Mouse (Mus musculus) gastrocnemius, adult 2 months (tissue): Measurements from ENCODE around the gene Wwox. TPM values are rescaled to one million over a fixed set of nuclear protein-coding genes. Genes with fewer than 3 reads are reported as not detected.

Experiments
- DNase-seq: peaks from one replicate; pipeline ENCODE4 v3.0.0; 2022
- H3K27ac ChIP-seq: fragments of 200-600 bp; 2 replicates; pipeline ENCODE4 v1.8.1; 2022; ENCODE audit warnings: mild to moderate bottlenecking
- H3K4me3 ChIP-seq: fragments of 200-600 bp; 2 replicates; pipeline ENCODE4 v1.8.1; 2022; ENCODE audit warnings: mild to moderate bottlenecking, moderate library complexity
- CTCF ChIP-seq: fragments of 200-600 bp; IDR thresholded peaks from 2 replicates; pipeline ENCODE4 v1.8.1; 2022; ENCODE audit warnings: antibody characterized with exemption, mild to moderate bottlenecking, moderate library complexity
- intact Hi-C: fragments of 180-260 bp; cut with DNase I; formaldehyde crosslinking; loops from one replicate; pipeline ENCODE4 v1.15.1; 2025
- total RNA-seq, 2 experiments: library from RNA; stranded (reverse); gene quantifications; 2 replicates each; pipeline ENCODE4 v1.2.3; 2021

Gene Wwox
- total RNA-seq, 2 experiments from 2014 or later, result 5.9 to 9.0 TPM

GRCm38 (mm10) chr8:115380017-115380416, 940.6 kb downstream of the Wwox start:
- intact Hi-C loops, result no loop called here
- Histone ChIP-seq H3K4me3 (no peak overlapping the region), H3K27ac (no peak overlapping the region)
- DNase-seq, result no peak
- TF ChIP-seq CTCF, result no peak

- TF ChIP-seq CTCF, result no peak
These were observed 951.6 kb downstream of the Wwox start for GRCm38 (mm10) chr8:115390921-115391504.

GRCm38 (mm10) chr8:115395840-115396239, 956.4 kb downstream of the Wwox start:
- intact Hi-C loops, result no loop called here

More at GRCm38 (mm10) chr8:115390921-115391504, 951.6 kb downstream of the Wwox start:
- DNase-seq, result no peak
- intact Hi-C loops, result no loop called here
- H3K4me3 ChIP-seq, result no peak overlapping the region
- H3K27ac ChIP-seq, result no peak overlapping the region

GRCm38 (mm10) chr8:115397981-115398380, 958.5 kb downstream of the Wwox start:
- H3K27ac ChIP-seq, result no peak overlapping the region
- no peak for DNase-seq
- intact Hi-C loops, result no loop called here
- no peak for TF ChIP-seq CTCF
- no peak overlapping the region for H3K4me3 ChIP-seq

More at GRCm38 (mm10) chr8:115395840-115396239, 956.4 kb downstream of the Wwox start:
- Histone ChIP-seq H3K4me3 (no peak overlapping the region), H3K27ac (no peak overlapping the region)
- TF ChIP-seq CTCF, result peak; percentile 41
- no peak for DNase-seq

GRCm38 (mm10) chr8:115400013-115400720, 960.7 kb downstream of the Wwox start:
- TF ChIP-seq CTCF, result no peak
- DNase-seq, result no peak
- Histone ChIP-seq H3K4me3 (no peak overlapping the region), H3K27ac (no peak overlapping the region)
- intact Hi-C loops, result loop anchor here (5.0 kb wide), 1 partner anchor 182 kb away; no protein-coding TSS in a partner anchor

Other genes starting within 250 kb of the Wwox start
- gene Vat1l, start 234.0 kb upstream of the Wwox start, total RNA-seq, result under 1 TPM; 0.45 to 0.69 TPM
- not detected for gene Clec3a, start 21.6 kb upstream of the Wwox start, total RNA-seq